Mouse (Mus musculus): ENCODE measurements around the gene Vwa5a.

- TF ChIP-seq CHD2 (IDR thresholded peaks at IDR 0.05; ENCODE audit: low read depth, low read length) = no peak
- TF ChIP-seq ZNF384 (IDR thresholded peaks at IDR 0.05; ENCODE audit: low read depth, low read length) = no peak
- no peak for TF ChIP-seq MAFK (IDR thresholded peaks at IDR 0.05; ENCODE audit: insufficient read depth, low read depth, low read length)
- TF ChIP-seq HCFC1 (IDR thresholded peaks at IDR 0.05; ENCODE audit: borderline replicate concordance, insufficient read depth, low read length) = no peak
- TF ChIP-seq ZC3H11A (IDR thresholded peaks at IDR 0.05; ENCODE audit: borderline replicate concordance, low read depth, low read length) = no peak
Measured at GRCm38 (mm10) chr9:38674501-38674900, 43.6 kb upstream of the Vwa5a start, which contains the start of gene Olfr918.

Measured in ES-E14 (cell line).